Mouse (Mus musculus) limb, embryonic 14.5 days (tissue): ENCODE results near the gene Gm20388. TPM values are rescaled to one million over a fixed set of nuclear protein-coding genes. Genes with fewer than 3 reads are reported as not detected.

Source experiments
- ATAC-seq: fragments of 200-750 bp; cut with Nextera tagmentation; 2 replicates; pipeline ENCODE4 v1.8.0; 2017; ENCODE audit warnings: low read depth, moderate number of reproducible peaks, moderate TSS enrichment; ENCODE audit not compliant: low FRiP score
- DNase-seq: peaks from one replicate; pipeline ENCODE4 v3.0.0-alpha.2; 2015; ENCODE audit warnings: low spot score
- H3K27ac ChIP-seq: fragments of 300-500 bp; sonication (generic); replicated peaks from 2 replicates; pipeline ENCODE4 v1.5.1; 2014; ENCODE audit warnings: low read depth, mild to moderate bottlenecking, low read length, moderate library complexity, mixed read lengths
- H3K27me3 ChIP-seq: fragments of 300-500 bp; sonication (generic); 2 replicates; pipeline ENCODE4 v1.6.1; 2014; ENCODE audit warnings: low read length, mixed read lengths; ENCODE audit not compliant: control insufficient read depth, insufficient read depth
- H3K36me3 ChIP-seq: fragments of 300-500 bp; sonication (generic); 2 replicates; pipeline ENCODE4 v1.6.1; 2014; ENCODE audit warnings: mild to moderate bottlenecking, low read length, moderate library complexity, mixed read lengths; ENCODE audit not compliant: control insufficient read depth, insufficient read depth
- H3K4me1 ChIP-seq: fragments of 300-500 bp; sonication (generic); 2 replicates; pipeline ENCODE4 v1.6.1; 2014; ENCODE audit warnings: antibody characterized with exemption, low read length, mixed read lengths; ENCODE audit not compliant: control insufficient read depth, insufficient read depth
- H3K4me2 ChIP-seq: fragments of 300-500 bp; sonication (generic); replicated peaks from 2 replicates; pipeline ENCODE4 v1.6.1; 2014; ENCODE audit warnings: low read depth, mild to moderate bottlenecking, low read length, moderate library complexity; ENCODE audit not compliant: severe bottlenecking
- H3K4me3 ChIP-seq: fragments of 300-500 bp; sonication (generic); replicated peaks from 2 replicates; pipeline ENCODE4 v1.5.1; 2014; ENCODE audit warnings: low read length
- H3K9ac ChIP-seq: fragments of 300-500 bp; sonication (generic); 2 replicates; pipeline ENCODE4 v1.6.1; 2014; ENCODE audit warnings: mild to moderate bottlenecking, low read depth, low read length, moderate library complexity; ENCODE audit not compliant: severe bottlenecking
- H3K9me3 ChIP-seq: fragments of 300-500 bp; sonication (generic); 2 replicates; pipeline ENCODE4 v1.6.1; 2016; ENCODE audit warnings: low read length; ENCODE audit not compliant: control insufficient read depth
- POLR2A ChIP-seq: fragments of 200-500 bp; IDR thresholded peaks from 2 replicates; pipeline ENCODE4 v1.8.0; 2012; ENCODE audit warnings: inconsistent platforms, mild to moderate bottlenecking, moderate library complexity, borderline replicate concordance; ENCODE audit not compliant: insufficient read depth, insufficient read length; ENCODE audit errors: extremely low read depth
- WGBS: fragments of 180-500 bp; shearing (Covaris S2); extraction: QIAGEN DNeasy Blood & Tissue Kit; methylation state at CpG from one replicate; pipeline ENCODE4 v1.1.7; 2014; 5-methylcytosine and 5-hydroxymethylcytosine counted together
- polyA plus RNA-seq, 2 experiments: library from polyadenylated mRNA; depleted of rRNA in 1 of 2; stranded (reverse) in 1 of 2; unstranded in 1 of 2; fragments of >200 nt; fragmentation: Nextera tagmentation in 1 of 2; extraction: Ambion mirVana in 1 of 2; gene quantifications; 2 replicates each; pipeline versions ENCODE4 v1.2.1 to v1.2.3; 2012 to 2014

Gene Gm20388
- polyA plus RNA-seq, 2 experiments = 1.9 to 49.9 TPM

DNA sequence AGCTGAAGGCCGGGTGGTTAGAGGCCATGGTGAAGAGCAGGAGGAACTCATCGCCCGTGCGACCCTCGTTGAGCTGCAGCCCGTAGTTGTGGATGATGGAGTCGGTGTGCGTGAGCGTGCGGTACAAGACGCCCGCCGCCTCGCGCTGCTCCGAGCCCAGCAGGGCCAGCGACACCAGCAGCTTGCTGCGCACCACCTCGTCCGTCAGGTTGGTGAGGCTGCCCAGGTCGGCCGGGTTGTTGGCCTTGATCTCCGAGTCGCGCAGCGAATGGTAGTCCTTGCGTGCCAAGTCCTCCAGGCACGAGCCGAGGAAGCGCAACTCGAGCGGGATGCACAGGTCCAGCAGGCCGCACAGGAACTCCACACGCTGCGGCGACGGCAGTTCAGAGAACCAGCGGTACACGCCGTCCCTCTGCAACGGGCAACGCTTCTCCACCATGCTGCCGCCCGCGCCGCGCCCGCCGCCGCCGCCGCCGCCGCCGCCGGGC lies 1741.3 kb downstream of the Gm20388 start:
- Histone ChIP-seq H3K9ac (peak overlapping the region; percentile 63), H3K4me2 (peak overlapping the region; percentile 99), H3K4me1 (peaks cover 30% of the 10 kb centered on the region), H3K4me3 (peak overlapping the region; percentile 67), H3K9me3 (no peaks in the 10 kb centered on the region), H3K27ac (no peak overlapping the region), H3K27me3 (no peaks in the 10 kb centered on the region), H3K36me3 (peaks cover 3% of the 10 kb centered on the region)
- DNase-seq (peak; percentile 39), ATAC-seq (no peak)
- WGBS = 0% methylated on average over 14 of the region's 56 CpGs
- TF ChIP-seq POLR2A = no peak

DNA sequence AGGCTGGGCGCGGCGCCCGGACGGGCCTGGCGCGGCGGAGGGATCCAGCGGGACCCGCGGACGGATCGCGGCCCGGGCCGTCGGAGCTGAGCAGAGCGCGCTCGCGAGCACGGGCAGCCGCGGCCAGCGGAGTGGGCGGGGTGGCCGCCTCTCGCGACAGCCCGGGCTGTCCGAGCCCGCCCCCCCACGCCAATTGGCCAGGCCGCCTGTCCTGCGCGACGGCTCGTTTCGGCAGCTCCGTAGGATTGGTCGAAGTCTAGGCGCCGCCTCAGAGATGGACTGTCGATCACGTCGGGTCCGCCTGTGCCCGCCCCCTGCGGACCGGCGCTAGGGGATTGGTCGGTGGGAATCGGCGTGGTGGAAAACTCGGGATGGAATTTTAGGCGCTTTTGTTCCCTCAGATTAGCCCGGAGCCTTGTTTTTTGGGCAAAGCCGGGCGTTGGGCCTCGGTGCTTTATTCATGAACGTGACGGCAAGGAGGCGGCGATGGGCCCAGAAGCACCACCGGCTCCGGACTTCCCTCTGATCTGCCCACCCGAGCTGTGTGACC lies 1742.2 kb downstream of the Gm20388 start, which contains the start of gene Zcchc14:
Gene Zcchc14 (minus strand): TSS at position 128 of the 550 bp plus-strand sequence.
- peaks cover 30% of the 10 kb centered on the region for H3K4me1 ChIP-seq
- whole genome bisulfite sequencing = 0% methylated on average over 26 of the region's 67 CpGs

DNA sequence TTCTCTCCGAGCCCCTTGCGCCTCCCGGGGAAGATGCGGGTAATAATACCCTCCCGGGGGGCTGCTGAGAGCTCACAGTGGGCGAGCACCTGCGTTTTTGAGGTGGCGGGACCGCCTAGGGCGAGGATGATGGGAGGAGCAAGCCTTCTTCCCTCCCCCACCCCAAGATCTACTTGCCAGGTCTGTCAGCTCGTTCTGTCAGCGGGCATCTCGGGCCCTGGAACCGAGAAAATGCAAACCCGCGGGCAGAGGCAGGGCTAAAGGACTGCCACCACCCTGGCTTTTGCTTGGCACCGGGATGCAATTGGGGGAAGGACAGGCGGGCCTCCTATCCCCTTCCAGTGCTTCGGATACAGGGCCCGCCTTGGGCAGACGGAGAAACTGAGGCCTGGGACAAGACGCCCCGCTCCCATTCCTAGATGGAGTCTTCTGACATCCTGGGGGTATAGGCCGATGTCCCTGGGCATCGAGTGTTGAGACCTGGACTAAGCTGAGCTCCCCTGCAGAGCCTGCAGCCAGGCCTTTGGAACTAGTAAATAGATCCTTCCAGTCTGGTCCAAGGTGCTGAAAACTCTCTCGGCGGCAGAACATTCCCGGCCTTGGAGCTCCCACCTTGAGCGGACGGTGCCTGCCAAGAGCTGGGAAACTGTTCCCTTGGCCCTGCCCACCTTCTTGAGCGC lies 1742.8 kb downstream of the Gm20388 start:
- Histone ChIP-seq H3K4me3 (peak overlapping the region; percentile 77), H3K9ac (peak overlapping the region; percentile 87), H3K27me3 (no peaks in the 10 kb centered on the region), H3K4me1 (peaks cover 30% of the 10 kb centered on the region), H3K4me2 (peak overlapping the region; percentile 96), H3K27ac (peak overlapping the region; percentile 92), H3K36me3 (peaks cover 3% of the 10 kb centered on the region; the same call in 1 of the 2 replicates), H3K9me3 (no peaks in the 10 kb centered on the region)
- ATAC-seq = peak; percentile 10; the same call in 1 of the 2 replicates
- DNase-seq = peak; percentile 32
- TF ChIP-seq POLR2A = no peak
- WGBS = 2% methylated on average over 31 of the region's 31 CpGs

More for the DNA sequence above, 1742.2 kb downstream of the Gm20388 start, which contains the start of gene Zcchc14:
- no peaks in the 10 kb centered on the region for H3K9me3 ChIP-seq
- ATAC-seq = peak; percentile 98
- H3K27me3 ChIP-seq = no peaks in the 10 kb centered on the region
- peak within 1 kb of the TSS; percentile 77 for H3K4me3 ChIP-seq
- peak within 1 kb of the TSS; percentile 92 for H3K27ac ChIP-seq
- peak; percentile 99 for DNase-seq
- H3K9ac ChIP-seq = peak within 1 kb of the TSS; percentile 87
- peaks cover 3% of the 10 kb centered on the region; the same call in 1 of the 2 replicates for H3K36me3 ChIP-seq
- H3K4me2 ChIP-seq = peak within 1 kb of the TSS; percentile 99
- peak; percentile 66; the same call in 1 of the 2 replicates for TF ChIP-seq POLR2A

DNA sequence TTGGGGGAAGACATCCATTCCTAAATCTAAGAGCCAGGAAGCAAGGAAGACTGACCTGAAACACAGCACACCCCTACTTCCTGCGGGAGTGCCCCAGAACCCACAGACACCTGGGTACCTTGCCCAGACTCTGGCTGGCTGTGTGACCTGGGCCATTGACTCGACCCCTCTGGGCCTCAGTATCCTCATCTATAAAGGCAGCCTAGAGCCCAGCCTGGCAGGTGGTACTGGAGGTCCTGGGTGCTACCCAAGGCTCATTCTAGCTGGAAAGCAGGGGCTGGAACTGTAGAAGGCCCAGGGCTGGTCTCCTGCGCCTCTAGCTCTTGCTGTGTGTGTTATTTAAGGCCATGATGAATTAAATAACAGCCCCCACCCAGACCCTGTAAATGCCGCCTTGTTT lies 1743.5 kb downstream of the Gm20388 start:
- H3K27me3 ChIP-seq = no peaks in the 10 kb centered on the region
- H3K9me3 ChIP-seq = no peaks in the 10 kb centered on the region
- H3K9ac ChIP-seq = peak overlapping the region; percentile 87
- no peak for ATAC-seq
- WGBS = 81% methylated on average over 4 of the region's 4 CpGs
- H3K4me2 ChIP-seq = peak overlapping the region; percentile 96
- TF ChIP-seq POLR2A = no peak
- no peak overlapping the region for H3K27ac ChIP-seq
- H3K4me1 ChIP-seq = peaks cover 27% of the 10 kb centered on the region
- H3K36me3 ChIP-seq = no peaks in the 10 kb centered on the region
- DNase-seq = no peak
- H3K4me3 ChIP-seq = peak overlapping the region; percentile 77

DNA sequence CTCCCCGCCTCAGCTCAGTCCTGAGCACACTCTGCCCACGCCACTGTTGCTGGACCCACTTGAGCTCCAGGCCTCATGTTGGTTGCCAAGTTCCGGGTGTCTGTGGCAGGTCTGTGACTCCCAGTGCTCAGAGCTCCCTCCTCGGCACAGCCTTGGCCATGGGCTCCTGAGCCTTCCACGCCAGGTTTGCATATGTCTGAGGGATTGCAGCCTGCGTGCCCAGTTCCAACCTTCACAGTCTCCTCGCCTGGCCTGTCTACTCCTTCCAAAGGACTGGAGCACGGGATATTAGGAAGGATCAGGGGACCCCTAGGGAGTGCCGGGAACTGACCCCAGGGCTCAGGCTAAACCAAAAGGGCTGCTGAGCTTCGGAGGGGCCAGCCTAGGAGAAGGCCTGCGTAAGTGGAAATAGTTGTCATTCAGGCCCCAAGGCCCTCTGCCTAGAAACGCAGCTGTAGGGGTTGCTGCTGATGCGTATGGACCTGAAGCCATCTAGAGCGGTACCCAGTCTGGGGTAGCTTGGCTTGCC lies 1744.4 kb downstream of the Gm20388 start:
- Histone ChIP-seq H3K9me3 (no peaks in the 10 kb centered on the region), H3K4me3 (no peak overlapping the region), H3K27ac (no peak overlapping the region), H3K27me3 (no peaks in the 10 kb centered on the region), H3K9ac (no peak overlapping the region), H3K4me2 (no peak overlapping the region), H3K36me3 (no peaks in the 10 kb centered on the region), H3K4me1 (peaks cover 21% of the 10 kb centered on the region)
- TF ChIP-seq POLR2A = no peak
- DNase-seq = no peak
- no peak for ATAC-seq
- WGBS = 81% methylated on average over 14 of the region's 14 CpGs
